22 mouse cellular contexts compared by ENCODE assay signal in the genomic region with DNA sequence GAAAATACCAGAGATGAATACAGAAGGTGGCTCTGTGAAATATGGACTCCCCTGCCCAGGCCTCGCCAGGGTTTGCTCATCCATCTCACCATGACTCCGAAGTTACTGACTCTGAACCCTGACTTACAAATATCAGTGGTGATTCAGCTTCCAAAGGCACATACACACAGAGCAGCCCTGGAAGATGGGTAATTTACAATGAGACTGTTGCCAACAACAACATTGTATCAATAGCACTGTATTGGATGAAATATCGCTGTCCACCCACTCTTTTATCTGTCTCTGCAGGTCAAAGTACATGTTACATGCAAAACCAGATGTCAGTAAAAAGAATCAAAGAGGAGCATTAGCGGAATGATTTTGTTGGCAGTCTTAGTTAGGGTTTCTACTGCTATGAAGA. TPM values are rescaled to one million over a fixed set of nuclear protein-coding genes. Genes with fewer than 3 reads are reported as not detected.
DNase-seq lines count a peak whose midpoint lies in the region; ATAC-seq and TF ChIP-seq lines count a peak whose summit lies in the region.
"Had no signal": no experiment of that assay in that cellular context is flagged by ENCODE, and none has a peak within 500 bp of the region (broad histone marks: within the 10 kb centered on the region; RNA-seq: fewer than 3 reads in every experiment).

No protein-coding gene starts in this region.

- ATAC-seq in heart, embryonic 12.5 days (ENCODE audit: insufficient number of reproducible peaks, low FRiP score) = no peak
- ATAC-seq in intestine, postnatal 0 days = peak; percentile 66
- no peak for ATAC-seq in intestine, embryonic 16.5 days
- no peak for ATAC-seq in liver, embryonic 11.5 days (replicated peaks; ENCODE audit: low FRiP score)
- ATAC-seq: activated CD4-positive, CD25-positive, alpha-beta regulatory T cell, adult 4 months; CD4-positive, CD25-positive, alpha-beta regulatory T cell, adult 4 months; Patski had no signal

- H3K4me1 ChIP-seq in heart, embryonic 12.5 days (replicated peaks) = peaks cover 9% of the 10 kb centered on the region
- H3K4me1 ChIP-seq in intestine, postnatal 0 days (replicated peaks; ENCODE audit: control insufficient read depth, insufficient read depth, low read length) = peaks cover 7% of the 10 kb centered on the region
- no peaks in the 10 kb centered on the region for H3K4me1 ChIP-seq in intestine, embryonic 16.5 days (ENCODE audit: control insufficient read depth, insufficient read depth, low read length)
- peaks cover 9% of the 10 kb centered on the region for H3K4me1 ChIP-seq in liver, adult 2 months (ENCODE audit: control insufficient read depth, insufficient read depth, low read length)
- H3K4me1 ChIP-seq in liver, embryonic 11.5 days (replicated peaks; ENCODE audit: control insufficient read depth, insufficient read depth, low read length) = peaks cover 3% of the 10 kb centered on the region; the same call in 1 of the 2 replicates
- H3K4me1 ChIP-seq in small intestine, adult 2 months (ENCODE audit: control insufficient read depth, insufficient read depth, insufficient read length, low read length) = peaks cover 24% of the 10 kb centered on the region

- H3K79me2 ChIP-seq in liver, adult 2 months (ENCODE audit: control insufficient read depth, insufficient read depth, low read length) = no peaks in the 10 kb centered on the region

- no peak overlapping the region for H3K9ac ChIP-seq in heart, embryonic 12.5 days
- H3K9ac ChIP-seq in intestine, postnatal 0 days (ENCODE audit: low read depth, low read length) = no peak overlapping the region
- no peak overlapping the region for H3K9ac ChIP-seq in intestine, embryonic 16.5 days (ENCODE audit: low read depth, low read length)
- H3K9ac ChIP-seq in liver, adult 2 months (ENCODE audit: low read depth, low read length) = no peak overlapping the region
- no peak overlapping the region for H3K9ac ChIP-seq in liver, embryonic 11.5 days (ENCODE audit: low read depth, low read length)

- no peak for TF ChIP-seq POLR2A in liver, adult 2 months (IDR thresholded peaks at IDR 0.05; ENCODE audit: extremely low read depth, insufficient read depth, low read length)
- no peak for TF ChIP-seq POLR2A in small intestine, adult 2 months (IDR thresholded peaks at IDR 0.05; ENCODE audit: low read depth, low read length)

- DNase-seq in heart, adult 11 months = peak; percentile 66
- peak; percentile 89 for DNase-seq in liver, adult 2 months (ENCODE audit: extremely low read depth, low read depth, low spot score)
- DNase-seq in liver, embryonic 11.5 days (ENCODE audit: low spot score) = no peak
- DNase-seq in right cerebral cortex, postnatal 14 days = no peak
- DNase-seq: adrenal gland, adult 2 months; adrenal gland, adult 8-10 months; adrenal gland, postnatal 10 days; adrenal gland, postnatal 14 days; adrenal gland, postnatal 25 days; adrenal gland, postnatal 36 days; B cell, adult 2 months; cerebellum, adult 11 months; cerebellum, adult 11-12 months had no signal

- WGBS in heart, embryonic 12.5 days = 87% methylated on average over 4 of the region's 4 CpGs
- WGBS in intestine, postnatal 0 days = 78% methylated on average over 4 of the region's 4 CpGs
- WGBS in intestine, embryonic 16.5 days = 88% methylated on average over 4 of the region's 4 CpGs
- WGBS in liver, adult 2 months = 22% methylated on average over 4 of the region's 4 CpGs
- 94% methylated on average over 4 of the region's 4 CpGs for WGBS in liver, embryonic 11.5 days
- WGBS in small intestine, adult 2 months = 67% methylated on average over 4 of the region's 4 CpGs

- H3K36me3 ChIP-seq in heart, embryonic 12.5 days = no peaks in the 10 kb centered on the region
- H3K36me3 ChIP-seq in intestine, postnatal 0 days (ENCODE audit: control insufficient read depth, insufficient read depth) = no peaks in the 10 kb centered on the region
- H3K36me3 ChIP-seq in intestine, embryonic 16.5 days (ENCODE audit: control insufficient read depth, insufficient read depth, low read length) = no peaks in the 10 kb centered on the region
- H3K36me3 ChIP-seq in liver, adult 2 months (ENCODE audit: control insufficient read depth, insufficient read depth, low read length) = no peaks in the 10 kb centered on the region
- H3K36me3 ChIP-seq in liver, embryonic 11.5 days (ENCODE audit: control insufficient read depth, insufficient read depth, low read length) = no peaks in the 10 kb centered on the region
- H3K36me3 ChIP-seq in small intestine, adult 2 months (ENCODE audit: control insufficient read depth, insufficient read depth, low read length) = no peaks in the 10 kb centered on the region
- H3K36me3 ChIP-seq: G1E had no signal

- H3K4me3 ChIP-seq in heart, embryonic 12.5 days = no peak overlapping the region
- no peak overlapping the region for H3K4me3 ChIP-seq in intestine, postnatal 0 days (ENCODE audit: low read depth, low read length)
- no peak overlapping the region for H3K4me3 ChIP-seq in intestine, embryonic 16.5 days (ENCODE audit: low read length)
- no peak overlapping the region for H3K4me3 ChIP-seq in liver, adult 2 months (ENCODE audit: insufficient read depth, low read depth, low read length)
- no peak overlapping the region for H3K4me3 ChIP-seq in liver, embryonic 11.5 days (ENCODE audit: low read depth, low read length)
- no peak overlapping the region for H3K4me3 ChIP-seq in small intestine, adult 2 months (ENCODE audit: low read depth, low read length)

- H3K9me3 ChIP-seq in heart, embryonic 12.5 days (replicated peaks) = peaks cover 3% of the 10 kb centered on the region; the same call in 1 of the 2 replicates
- no peaks in the 10 kb centered on the region for H3K9me3 ChIP-seq in intestine, postnatal 0 days (ENCODE audit: control insufficient read depth)
- no peaks in the 10 kb centered on the region for H3K9me3 ChIP-seq in intestine, embryonic 16.5 days (ENCODE audit: control insufficient read depth, low read length)
- H3K9me3 ChIP-seq in liver, embryonic 11.5 days (ENCODE audit: control insufficient read depth, low read length) = no peaks in the 10 kb centered on the region
- H3K9me3 ChIP-seq: G1E had no signal

- H3K27me3 ChIP-seq in heart, embryonic 12.5 days (replicated peaks) = no peaks in the 10 kb centered on the region
- H3K27me3 ChIP-seq in intestine, postnatal 0 days (replicated peaks; ENCODE audit: control insufficient read depth, insufficient read depth, low read length) = no peaks in the 10 kb centered on the region
- H3K27me3 ChIP-seq in intestine, embryonic 16.5 days (replicated peaks; ENCODE audit: control insufficient read depth, insufficient read depth, low read length) = no peaks in the 10 kb centered on the region
- H3K27me3 ChIP-seq in liver, adult 2 months (ENCODE audit: control insufficient read depth, insufficient read depth, low read length) = no peaks in the 10 kb centered on the region
- H3K27me3 ChIP-seq in liver, embryonic 11.5 days (replicated peaks; ENCODE audit: control insufficient read depth, insufficient read depth, low read length) = no peaks in the 10 kb centered on the region
- no peaks in the 10 kb centered on the region for H3K27me3 ChIP-seq in small intestine, adult 2 months (ENCODE audit: control insufficient read depth, insufficient read depth, low read length)
- H3K27me3 ChIP-seq: CH12.LX, Patski had no signal

- no peak overlapping the region for H3K4me2 ChIP-seq in heart, embryonic 12.5 days
- H3K4me2 ChIP-seq in intestine, postnatal 0 days (replicated peaks; ENCODE audit: low read depth) = no peak overlapping the region
- H3K4me2 ChIP-seq in intestine, embryonic 16.5 days (ENCODE audit: low read depth, low read length) = no peak overlapping the region
- H3K4me2 ChIP-seq in liver, embryonic 11.5 days = no peak overlapping the region

- TF ChIP-seq CTCF in intestine, postnatal 0 days (IDR thresholded peaks at IDR 0.05; ENCODE audit: low read depth) = no peak
- TF ChIP-seq CTCF in liver, adult 2 months (IDR thresholded peaks at IDR 0.05; ENCODE audit: low read depth, low read length) = no peak
- no peak for TF ChIP-seq CTCF in small intestine, adult 2 months (IDR thresholded peaks at IDR 0.05; ENCODE audit: extremely low read depth, insufficient read length, insufficient replicate concordance, low read depth, low read length)

- no peak overlapping the region for H3K27ac ChIP-seq in heart, embryonic 12.5 days (ENCODE audit: poor library complexity, severe bottlenecking)
- H3K27ac ChIP-seq in intestine, postnatal 0 days (ENCODE audit: low read depth, low read length) = no peak overlapping the region
- no peak overlapping the region for H3K27ac ChIP-seq in intestine, embryonic 16.5 days (ENCODE audit: low read length)
- H3K27ac ChIP-seq in liver, adult 2 months (replicated peaks; ENCODE audit: insufficient read depth, low read depth, low read length) = no peak overlapping the region; the same call in 1 of the 2 replicates
- H3K27ac ChIP-seq in liver, embryonic 11.5 days (ENCODE audit: low read depth, low read length) = no peak overlapping the region
- 0 out of 2 replicates have a peak overlapping the region, but pooled peaks have one; percentile 64 for H3K27ac ChIP-seq in small intestine, adult 2 months (ENCODE audit: insufficient read depth, low read depth, low read length)

RNA-seq across cellular contexts. Expression of a gene that starts 8.2 kb away (rescaled TPM):
- polyA plus RNA-seq in heart, embryonic 12.5 days (2016; fragmentation: Nextera tagmentation; extraction: Ambion mirVana) = 9.6 and 11.6 TPM in 2 replicates
- polyA plus RNA-seq in intestine, postnatal 0 days (2015; fragmentation: Nextera tagmentation; extraction: Ambion mirVana) = 21.3 and 22.8 TPM in 2 replicates
- 16.6 and 18.2 TPM in 2 replicates for polyA plus RNA-seq in intestine, embryonic 16.5 days (2015; fragmentation: Nextera tagmentation; extraction: Ambion mirVana)
- total RNA-seq in liver, adult 2 months (2014; rRNA removed) = 28.9 and 34.8 TPM in 2 replicates
- 6.3 and 8.2 TPM in 2 replicates for polyA plus RNA-seq in liver, adult 2 months (2012; rRNA removed)
- polyA plus RNA-seq in liver, embryonic 11.5 days (2014; fragmentation: Nextera tagmentation; extraction: Ambion mirVana) = 10.6 and 11.1 TPM in 2 replicates
- 4.9 and 29.1 TPM in 2 replicates for polyA plus RNA-seq in small intestine, adult 2 months (2012; rRNA removed)

Comparison
In these comparisons a context has a peak if more than half of its experiments do, and no peak if none do; other contexts are left out.
1. DNase-seq: peak in heart, adult 11 months (single experiment) and liver, adult 2 months (single experiment); none in liver, embryonic 11.5 days (single experiment) and right cerebral cortex, postnatal 14 days (single experiment).